Mouse (Mus musculus): ENCODE data around the gene Epn2.
A peak's percentile ranks its signal among the peaks of the same experiment; 100 is the strongest.
"Not testable (repeated sequence)": the region's sequence is repeated elsewhere in the genome, so short reads cannot be mapped to it uniquely, and the experiment has no call there.

The Epn2 gene

GRCm38 (mm10) chr11:61592061-61592460 lies 12.6 kb upstream of the Epn2 start:
- no peak for DNase-seq (ENCODE audit: low spot score in 2 of 2)

GRCm38 (mm10) chr11:61590516-61591213 lies 11.2 kb upstream of the Epn2 start:
- no peak for DNase-seq (ENCODE audit: low spot score in 2 of 2)

- DNase-seq (ENCODE audit: low spot score in 2 of 2): no peak
Observed at GRCm38 (mm10) chr11:61585421-61585820, 5.9 kb upstream of the Epn2 start.

GRCm38 (mm10) chr11:61584830-61585229 lies 5.3 kb upstream of the Epn2 start:
- DNase-seq (ENCODE audit: low spot score in 2 of 2): no peak

GRCm38 (mm10) chr11:61584096-61584495 lies 4.6 kb upstream of the Epn2 start:
- DNase-seq (ENCODE audit: low spot score in 2 of 2): no peak

- DNase-seq (ENCODE audit: low spot score in 2 of 2): not testable (repeated sequence)
Observed at GRCm38 (mm10) chr11:61582808-61583207, 3.3 kb upstream of the Epn2 start.

- DNase-seq (ENCODE audit: low spot score in 2 of 2): no peak
Observed at GRCm38 (mm10) chr11:61579878-61580381, 443 bp upstream of the Epn2 start.

GRCm38 (mm10) chr11:61578541-61578982 lies 925 bp downstream of the Epn2 start:
- no peak for DNase-seq (ENCODE audit: low spot score in 2 of 2)

GRCm38 (mm10) chr11:61577991-61578390 lies 1.5 kb downstream of the Epn2 start:
- DNase-seq (ENCODE audit: low spot score in 2 of 2): no peak

- no peak for DNase-seq (ENCODE audit: low spot score in 2 of 2)
Observed at GRCm38 (mm10) chr11:61577349-61577748, 2.1 kb downstream of the Epn2 start.

- no peak for DNase-seq (ENCODE audit: low spot score in 2 of 2)
Observed at GRCm38 (mm10) chr11:61573266-61573665, 6.2 kb downstream of the Epn2 start.

GRCm38 (mm10) chr11:61571225-61571624 lies 8.3 kb downstream of the Epn2 start:
- no peak for DNase-seq (ENCODE audit: low spot score in 2 of 2)

- no peak for DNase-seq (ENCODE audit: low spot score in 2 of 2)
Observed at GRCm38 (mm10) chr11:61569671-61570070, 9.8 kb downstream of the Epn2 start.

- peak in 1 of 2 experiments; percentile 26 for DNase-seq (ENCODE audit: low spot score in 2 of 2)
Observed at GRCm38 (mm10) chr11:61564566-61564965, 14.9 kb downstream of the Epn2 start.

- no peak for DNase-seq (ENCODE audit: low spot score in 2 of 2)
Observed at GRCm38 (mm10) chr11:61563939-61564338, 15.5 kb downstream of the Epn2 start.

- no peak for DNase-seq (ENCODE audit: low spot score in 2 of 2)
Observed at GRCm38 (mm10) chr11:61562421-61562820, 17.1 kb downstream of the Epn2 start.

- DNase-seq (ENCODE audit: low spot score in 2 of 2): no peak
Observed at GRCm38 (mm10) chr11:61559572-61559971, 19.9 kb downstream of the Epn2 start.

GRCm38 (mm10) chr11:61553015-61553754 lies 26.3 kb downstream of the Epn2 start:
- no peak for DNase-seq (ENCODE audit: low spot score in 2 of 2)

- DNase-seq (ENCODE audit: low spot score in 2 of 2): no peak
Observed at GRCm38 (mm10) chr11:61550631-61551030, 28.9 kb downstream of the Epn2 start.

- no peak for DNase-seq (ENCODE audit: low spot score in 2 of 2)
Observed at GRCm38 (mm10) chr11:61547710-61548109, 31.8 kb downstream of the Epn2 start.

GRCm38 (mm10) chr11:61546452-61546851 lies 33.0 kb downstream of the Epn2 start:
- DNase-seq (ENCODE audit: low spot score in 2 of 2): no peak

GRCm38 (mm10) chr11:61545586-61545985 lies 33.9 kb downstream of the Epn2 start:
- no peak for DNase-seq (ENCODE audit: low spot score in 2 of 2)

- no peak for DNase-seq (ENCODE audit: low spot score in 2 of 2)
Observed at GRCm38 (mm10) chr11:61541106-61541505, 38.4 kb downstream of the Epn2 start.

Data from cerebellum, postnatal 4 days (tissue).